Mouse (Mus musculus) spleen, embryonic (tissue): ENCODE results near the gene F2rl2.

Experiments
- CTCF ChIA-PET: fragments of 350-600 bp; sonication (Branson Sonifier 250); formaldehyde crosslinking; loops from one replicate; lab custom pipeline; 2022; lab: Charles Lee

The F2rl2 gene

GRCm38 (mm10) chr13:95696654-95697163 lies at the start of gene F2rl2:
Gene F2rl2 (plus strand): TSS chr13:95696853.
- CTCF ChIA-PET: no interaction called here

GRCm38 (mm10) chr13:95647248-95647647 lies 49.4 kb upstream of the F2rl2 start:
- CTCF ChIA-PET: no interaction called here

GRCm38 (mm10) chr13:95649941-95650340 lies 46.7 kb upstream of the F2rl2 start:
- CTCF ChIA-PET: no interaction called here

GRCm38 (mm10) chr13:95651870-95652668 lies 44.6 kb upstream of the F2rl2 start:
- CTCF ChIA-PET: no interaction called here

- CTCF ChIA-PET: no interaction called here
Observed at GRCm38 (mm10) chr13:95653696-95654095, 43.0 kb upstream of the F2rl2 start.

GRCm38 (mm10) chr13:95655284-95655683 lies 41.4 kb upstream of the F2rl2 start:
- CTCF ChIA-PET: no interaction called here

- CTCF ChIA-PET: no interaction called here
Observed at GRCm38 (mm10) chr13:95657171-95657570, 39.5 kb upstream of the F2rl2 start.

GRCm38 (mm10) chr13:95659432-95659831 lies 37.2 kb upstream of the F2rl2 start:
- CTCF ChIA-PET: no interaction called here

GRCm38 (mm10) chr13:95663834-95664233 lies 32.8 kb upstream of the F2rl2 start:
- CTCF ChIA-PET: no interaction called here

- CTCF ChIA-PET: no interaction called here
Observed at GRCm38 (mm10) chr13:95665644-95666356, 30.9 kb upstream of the F2rl2 start.

GRCm38 (mm10) chr13:95667260-95667659 lies 29.4 kb upstream of the F2rl2 start:
- CTCF ChIA-PET: interaction anchor here (0.6 kb wide), 2 partner anchors 33 to 144 kb away, joined by 3 to 14 read pairs; no protein-coding TSS in a partner anchor

GRCm38 (mm10) chr13:95670534-95670933 lies 26.1 kb upstream of the F2rl2 start:
- CTCF ChIA-PET: no interaction called here

GRCm38 (mm10) chr13:95671108-95671897 lies 25.4 kb upstream of the F2rl2 start:
- CTCF ChIA-PET: interaction anchor here (0.6 kb wide), 1 partner anchor 37 kb away, joined by 12 read pairs; no protein-coding TSS in a partner anchor

GRCm38 (mm10) chr13:95672372-95672771 lies 24.3 kb upstream of the F2rl2 start:
- CTCF ChIA-PET: no interaction called here

- CTCF ChIA-PET: no interaction called here
Observed at GRCm38 (mm10) chr13:95679078-95679477, 17.6 kb upstream of the F2rl2 start.

- CTCF ChIA-PET: no interaction called here
Observed at GRCm38 (mm10) chr13:95679491-95679941, 17.1 kb upstream of the F2rl2 start.

GRCm38 (mm10) chr13:95684656-95685244 lies 11.9 kb upstream of the F2rl2 start:
- CTCF ChIA-PET: no interaction called here

- CTCF ChIA-PET: interaction anchor here (0.7 kb wide), 1 partner anchor 67 kb away, joined by 3 read pairs; the partner anchor contains the start of gene F2r
Observed at GRCm38 (mm10) chr13:95685736-95686135, 10.9 kb upstream of the F2rl2 start.

- CTCF ChIA-PET: no interaction called here
Observed at GRCm38 (mm10) chr13:95688576-95688975, 8.1 kb upstream of the F2rl2 start.

- CTCF ChIA-PET: no interaction called here
Observed at GRCm38 (mm10) chr13:95692201-95692600, 4.5 kb upstream of the F2rl2 start.

GRCm38 (mm10) chr13:95696120-95696653 lies 466 bp upstream of the F2rl2 start:
- CTCF ChIA-PET: no interaction called here
